Mouse (Mus musculus) MEL (cell line): ENCODE results near the gene Enthd1. TPM values are rescaled to one million over a fixed set of nuclear protein-coding genes. Genes with fewer than 3 reads are reported as not detected.
A peak's percentile ranks its signal among the peaks of the same experiment; 100 is the strongest.

ENCODE experiments used
- DNase-seq: peaks from one replicate; pipeline ENCODE4 v3.0.0; 2011; ENCODE audit warnings: low read depth, low spot score
- H3K27ac ChIP-seq: 2 replicates; pipeline ENCODE4 v1.5.1; 2012; ENCODE audit warnings: low read depth, mild to moderate bottlenecking, control low read depth, low read length, moderate library complexity; ENCODE audit not compliant: control insufficient read depth
- H3K27me3 ChIP-seq, 2 experiments: fragments of 150-350 bp in 1 of 2; sonication (generic) in 1 of 2; 2 replicates each; pipeline ENCODE4 v1.6.1; 2012; ENCODE audit warnings: low read length in 2 of 2, mild to moderate bottlenecking in 2 of 2, improper control_type of control experiment in 1 of 2, moderate library complexity in 1 of 2; ENCODE audit not compliant: insufficient read depth in 2 of 2, control insufficient read depth in 1 of 2
- H3K36me3 ChIP-seq, 2 experiments: 2 replicates each; pipeline ENCODE4 v1.6.1; 2012 to 2014; ENCODE audit warnings: low read length in 2 of 2, improper control_type of control experiment in 1 of 2, inconsistent platforms in 1 of 2, mild to moderate bottlenecking in 1 of 2; ENCODE audit not compliant: insufficient read depth in 2 of 2, control insufficient read depth in 1 of 2
- H3K4me1 ChIP-seq, 2 experiments: fragments of 150-350 bp in 1 of 2; sonication (generic) in 1 of 2; 2 replicates each; pipeline ENCODE4 v1.6.1; 2012; ENCODE audit warnings: low read length in 2 of 2, improper control_type of control experiment in 1 of 2, mild to moderate bottlenecking in 1 of 2; ENCODE audit not compliant: insufficient read depth in 2 of 2, control insufficient read depth in 1 of 2
- H3K4me3 ChIP-seq, 2 experiments: fragments of 150-350 bp in 1 of 2; sonication (generic) in 1 of 2; 2 replicates each; pipeline ENCODE4 v1.5.1; 2012; ENCODE audit warnings: low read depth in 2 of 2, low read length in 2 of 2, mild to moderate bottlenecking in 2 of 2, moderate library complexity in 2 of 2, control low read depth in 1 of 2, improper control_type of control experiment in 1 of 2; ENCODE audit not compliant: control insufficient read depth in 1 of 2, insufficient read depth in 1 of 2
- H3K79me2 ChIP-seq: 2 replicates; pipeline ENCODE4 v1.6.1; 2012; ENCODE audit warnings: mild to moderate bottlenecking, low read length, moderate library complexity; ENCODE audit not compliant: control insufficient read depth, poor library complexity, insufficient read depth
- H3K9ac ChIP-seq: 2 replicates; pipeline ENCODE4 v1.6.1; 2012; ENCODE audit warnings: low read depth, mild to moderate bottlenecking, control low read depth, low read length, moderate library complexity; ENCODE audit not compliant: control insufficient read depth, poor library complexity, severe bottlenecking
- H3K9me3 ChIP-seq: fragments of 150-350 bp; sonication (generic); replicated peaks from 2 replicates; pipeline ENCODE4 v1.6.1; 2012; ENCODE audit warnings: mild to moderate bottlenecking, low read length, improper control_type of control experiment, moderate library complexity; ENCODE audit not compliant: insufficient read depth
- CHD2 ChIP-seq: IDR thresholded peaks from 2 replicates; pipeline ENCODE4 v1.6.1; 2011; ENCODE audit warnings: low read length, improper control_type of control experiment
- CTCF ChIP-seq, 3 experiments: IDR thresholded peaks in 2 of 3; conservative IDR thresholded peaks in 1 of 3; 2 replicates each; pipeline ENCODE4 v1.5.1; 2011 to 2012; ENCODE audit warnings: low read length in 3 of 3, low read depth in 2 of 3, mild to moderate bottlenecking in 2 of 3, improper control_type of control experiment in 1 of 3, inconsistent platforms in 1 of 3, mixed read lengths in 1 of 3, moderate library complexity in 1 of 3; ENCODE audit not compliant: control insufficient read depth in 1 of 3, insufficient read depth in 1 of 3, poor library complexity in 1 of 3, severe bottlenecking in 1 of 3
- ETS1 ChIP-seq: IDR thresholded peaks from 2 replicates; pipeline ENCODE4 v1.6.1; 2012; ENCODE audit warnings: low read depth, mild to moderate bottlenecking, inconsistent platforms, low read length, improper control_type of control experiment, moderate library complexity
- GABPA ChIP-seq: IDR thresholded peaks from 2 replicates; pipeline ENCODE4 v1.6.1; 2012; ENCODE audit warnings: low read depth, mild to moderate bottlenecking, inconsistent platforms, low read length, improper control_type of control experiment, moderate library complexity
- GATA1 ChIP-seq: IDR thresholded peaks from 2 replicates; pipeline ENCODE4 v1.6.1; 2011; ENCODE audit warnings: low read depth, low read length, improper control_type of control experiment
- JUND ChIP-seq: IDR thresholded peaks from 2 replicates; pipeline ENCODE4 v1.6.1; 2011; ENCODE audit warnings: low read depth, mild to moderate bottlenecking, improper control_type of control experiment, low read length
- MAFK ChIP-seq: IDR thresholded peaks from 2 replicates; pipeline ENCODE4 v1.6.1; 2011; ENCODE audit warnings: low read depth, mild to moderate bottlenecking, low read length, improper control_type of control experiment, borderline replicate concordance
- MAX ChIP-seq: IDR thresholded peaks from 2 replicates; pipeline ENCODE4 v1.6.1; 2011; ENCODE audit warnings: low read length, improper control_type of control experiment
- MEF2A ChIP-seq: IDR thresholded peaks from 2 replicates; pipeline ENCODE4 v1.6.1; 2014; ENCODE audit warnings: low read depth, mild to moderate bottlenecking, inconsistent platforms, low read length, improper control_type of control experiment; ENCODE audit not compliant: poor library complexity, insufficient replicate concordance, severe bottlenecking; ENCODE audit errors: extremely low read depth
- MXI1 ChIP-seq: IDR thresholded peaks from 2 replicates; pipeline ENCODE4 v1.6.1; 2011; ENCODE audit warnings: mild to moderate bottlenecking, low read depth, low read length, improper control_type of control experiment
- MYB ChIP-seq: IDR thresholded peaks from 2 replicates; pipeline ENCODE4 v1.6.1; 2011; ENCODE audit warnings: mild to moderate bottlenecking, low read depth, low read length, improper control_type of control experiment
- MYC ChIP-seq: IDR thresholded peaks from 2 replicates; pipeline ENCODE4 v1.6.1; 2011; ENCODE audit warnings: low read depth, mild to moderate bottlenecking, low read length, improper control_type of control experiment, moderate library complexity
- NELFE ChIP-seq: IDR thresholded peaks from 2 replicates; pipeline ENCODE4 v1.6.1; 2011; ENCODE audit warnings: low read depth, low read length, improper control_type of control experiment
- NRF1 ChIP-seq: IDR thresholded peaks from 2 replicates; pipeline ENCODE4 v1.6.1; 2014; ENCODE audit warnings: low read depth, mild to moderate bottlenecking, inconsistent platforms, low read length, improper control_type of control experiment, moderate library complexity; ENCODE audit not compliant: poor library complexity, insufficient read depth, severe bottlenecking
- POLR2A ChIP-seq, 2 experiments: IDR thresholded peaks; 2 replicates each; pipeline ENCODE4 v1.6.1; 2011 to 2012; ENCODE audit warnings: low read length in 2 of 2, mild to moderate bottlenecking in 2 of 2, control low read depth in 1 of 2, improper control_type of control experiment in 1 of 2, low read depth in 1 of 2, moderate library complexity in 1 of 2; ENCODE audit not compliant: control insufficient read depth in 1 of 2, insufficient read depth in 1 of 2, poor library complexity in 1 of 2
- POLR2AphosphoS5 ChIP-seq: IDR thresholded peaks from 2 replicates; pipeline ENCODE4 v1.6.1; 2012; ENCODE audit warnings: low read depth, borderline replicate concordance, mild to moderate bottlenecking, inconsistent platforms, low read length, moderate library complexity, mixed read lengths
- RAD21 ChIP-seq: IDR thresholded peaks from 2 replicates; pipeline ENCODE4 v1.6.1; 2011; ENCODE audit warnings: mild to moderate bottlenecking, low read depth, low read length, improper control_type of control experiment
- TAL1 ChIP-seq: IDR thresholded peaks from 2 replicates; pipeline ENCODE4 v1.6.1; 2012; ENCODE audit warnings: mild to moderate bottlenecking, inconsistent platforms, low read length, moderate library complexity, mixed read lengths
- TBP ChIP-seq: IDR thresholded peaks from 2 replicates; pipeline ENCODE4 v1.8.0; 2011; ENCODE audit warnings: low read depth, low read length, improper control_type of control experiment
- UBTF ChIP-seq: IDR thresholded peaks from 2 replicates; pipeline ENCODE4 v1.6.1; 2012; ENCODE audit warnings: low read depth, mild to moderate bottlenecking, inconsistent platforms, low read length, improper control_type of control experiment, moderate library complexity, borderline replicate concordance; ENCODE audit not compliant: insufficient read depth
- USF1 ChIP-seq: IDR thresholded peaks from 2 replicates; pipeline ENCODE4 v1.6.1; 2014; ENCODE audit warnings: low read depth, mild to moderate bottlenecking, inconsistent platforms, low read length, improper control_type of control experiment, moderate library complexity
- ZC3H11A ChIP-seq: IDR thresholded peaks from 2 replicates; pipeline ENCODE4 v1.6.1; 2012; ENCODE audit warnings: low read depth, mild to moderate bottlenecking, inconsistent platforms, low read length, improper control_type of control experiment
- ZKSCAN1 ChIP-seq: IDR thresholded peaks from 2 replicates; pipeline ENCODE4 v1.6.1; 2012; ENCODE audit warnings: low read depth, mild to moderate bottlenecking, inconsistent platforms, low read length, improper control_type of control experiment, moderate library complexity
- ZNF384 ChIP-seq: IDR thresholded peaks from 2 replicates; pipeline ENCODE4 v1.6.1; 2012; ENCODE audit warnings: low read depth, mild to moderate bottlenecking, inconsistent platforms, low read length, improper control_type of control experiment
- polyA plus RNA-seq, 2 experiments: library from polyadenylated mRNA; stranded (reverse) in 1 of 2; unstranded in 1 of 2; fragments of >175 nt in 1 of 2; fragments of >200 nt in 1 of 2; gene quantifications; 2 replicates each; pipeline versions ENCODE4 v1.2.1 to v1.2.4; 2012; ENCODE audit warnings: low replicate concordance in 2 of 2, low read depth in 1 of 2; ENCODE audit not compliant: insufficient read length in 2 of 2, insufficient read depth in 1 of 2, missing spikeins in 1 of 2
- total RNA-seq: library from RNA; depleted of rRNA; stranded (reverse); fragments of 300-350 nt; gene quantifications from 2 replicates; pipeline ENCODE4 v1.2.3, GENCODE M21; 2012

Enthd1 gene
- total and polyA plus RNA-seq, 3 experiments: not detected

DNA sequence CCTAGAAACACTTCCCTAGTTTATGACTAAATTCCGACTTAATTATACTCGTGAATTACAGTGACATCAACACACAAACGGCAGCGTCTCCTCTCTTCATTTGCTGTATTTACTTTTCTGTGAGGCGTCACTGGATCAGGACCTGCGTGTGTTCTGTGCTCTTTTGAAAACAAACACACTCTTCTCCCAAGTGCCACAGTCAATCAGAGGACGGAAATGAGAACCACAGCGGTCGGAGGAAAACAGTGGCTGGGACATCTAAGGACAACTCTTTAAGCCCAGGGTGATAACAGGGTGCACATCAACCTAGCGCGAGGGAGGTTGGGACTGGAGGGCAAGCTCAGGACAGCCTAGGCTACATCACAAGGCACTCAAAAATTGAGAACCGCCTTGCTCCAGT lies 5.4 kb downstream of the Enthd1 start:
- peaks cover 0 to 17% of the 10 kb centered on the region in 2 experiments; a peak in 2 of 4 replicates for H3K36me3 ChIP-seq
- peaks cover 2 to 10% of the 10 kb centered on the region in 2 experiments; a peak in 3 of 4 replicates for H3K4me1 ChIP-seq
- TF ChIP-seq POLR2A (IDR thresholded peaks at IDR 0.05; ENCODE audit: control insufficient read depth in 1 of 2, insufficient read depth in 1 of 2, low read depth in 1 of 2, low read length in 2 of 2, poor library complexity in 1 of 2): no peak
- TF ChIP-seq TBP: no peak
- H3K27ac ChIP-seq: no peak overlapping the region
- no peaks in the 10 kb centered on the region for H3K9me3 ChIP-seq
- no peak for DNase-seq
- no peak overlapping the region for H3K4me3 ChIP-seq
- peaks cover 0 to 4% of the 10 kb centered on the region in 2 experiments; a peak in 2 of 4 replicates for H3K27me3 ChIP-seq
- no peaks in the 10 kb centered on the region for H3K79me2 ChIP-seq
- H3K9ac ChIP-seq: no peak overlapping the region

DNA sequence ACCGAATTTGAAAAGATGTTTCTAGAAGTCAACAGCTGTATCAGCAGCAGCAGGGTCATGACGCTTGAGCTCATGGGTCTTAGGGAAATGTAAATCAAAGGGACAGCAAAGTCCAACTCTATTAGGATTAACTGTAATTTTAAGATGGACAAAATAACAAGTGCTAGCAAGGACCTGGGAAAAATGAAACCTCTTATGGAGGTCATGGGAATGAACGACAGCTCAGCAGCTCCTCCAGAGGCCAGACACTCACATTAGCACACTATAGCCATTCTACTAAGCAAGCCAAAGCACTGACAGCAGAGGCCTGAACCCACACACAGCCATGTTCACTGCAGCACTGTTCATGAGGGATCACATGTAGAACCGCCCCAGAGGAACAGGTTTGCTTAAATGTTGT lies 7.2 kb downstream of the Enthd1 start:
- peak in 1 of 3 experiments; percentile 19; a peak in 1 of 6 replicates for TF ChIP-seq CTCF (IDR thresholded peaks at IDR 0.05 in 2 of 3, conservative IDR thresholded peaks at IDR 0.05 in 1 of 3; ENCODE audit: control insufficient read depth in 1 of 3, insufficient read depth in 1 of 3, low read depth in 2 of 3, low read length in 3 of 3, poor library complexity in 1 of 3, severe bottlenecking in 1 of 3)
- TF ChIP-seq TAL1: no peak
- TF ChIP-seq JUND: no peak
- no peak for TF ChIP-seq MYC
- no peak for TF ChIP-seq UBTF
- no peak for TF ChIP-seq GABPA
- TF ChIP-seq CHD2: no peak
- peak; percentile 13 for TF ChIP-seq RAD21
- no peak for TF ChIP-seq ZNF384
- no peak for TF ChIP-seq ZC3H11A
- no peak for TF ChIP-seq MEF2A
- no peak for DNase-seq

DNA sequence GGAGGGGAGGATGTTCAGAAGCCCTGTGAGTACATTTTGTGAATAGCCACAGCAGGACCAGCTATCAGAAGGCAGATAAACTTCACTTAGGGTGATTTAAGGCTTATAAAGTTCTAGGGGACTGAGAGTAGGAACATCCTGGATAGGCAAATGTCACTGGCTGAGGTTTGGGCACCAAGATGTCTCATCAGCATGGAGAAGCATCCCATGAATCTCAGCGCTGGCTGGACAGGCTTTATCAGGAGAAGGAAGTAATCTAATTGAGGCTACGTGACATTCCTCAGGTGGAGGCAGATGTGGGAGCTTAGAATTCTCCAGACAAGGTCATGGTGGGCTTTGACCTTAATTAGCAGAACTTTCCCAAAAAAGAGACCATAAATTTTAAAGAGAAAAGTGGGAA lies 8.9 kb downstream of the Enthd1 start:
- no peak for DNase-seq
- no peaks in the 10 kb centered on the region for H3K79me2 ChIP-seq
- H3K9ac ChIP-seq: no peak overlapping the region
- no peak for TF ChIP-seq MXI1
- TF ChIP-seq ETS1: no peak
- no peak for TF ChIP-seq JUND
- TF ChIP-seq NRF1: no peak
- TF ChIP-seq ZNF384: no peak
- TF ChIP-seq MYB: no peak
- no peak for TF ChIP-seq POLR2AphosphoS5
- TF ChIP-seq MEF2A: no peak
- TF ChIP-seq MAX: no peak
- no peak for TF ChIP-seq ZKSCAN1
- no peak for TF ChIP-seq NELFE
- no peak for TF ChIP-seq USF1
- TF ChIP-seq TBP: no peak
- no peak for TF ChIP-seq MAFK
- TF ChIP-seq GATA1: no peak
- TF ChIP-seq, all 39 proteins: peak for 0
- H3K27me3 ChIP-seq: peaks cover 3 to 4% of the 10 kb centered on the region in 2 experiments; a peak in 3 of 4 replicates
- H3K4me3 ChIP-seq: no peak overlapping the region
- H3K36me3 ChIP-seq: peaks cover 0 to 11% of the 10 kb centered on the region in 2 experiments; a peak in 2 of 4 replicates
- H3K9me3 ChIP-seq: no peaks in the 10 kb centered on the region
- peaks cover 2 to 10% of the 10 kb centered on the region in 2 experiments; a peak in 3 of 4 replicates for H3K4me1 ChIP-seq
- no peak overlapping the region for H3K27ac ChIP-seq

More for the DNA sequence above, 7.2 kb downstream of the Enthd1 start:
- no peak overlapping the region for H3K4me3 ChIP-seq
- H3K27me3 ChIP-seq: peaks cover 0 to 4% of the 10 kb centered on the region in 2 experiments; a peak in 2 of 4 replicates
- H3K79me2 ChIP-seq: no peaks in the 10 kb centered on the region
- no peak overlapping the region for H3K9ac ChIP-seq
- peaks cover 2 to 10% of the 10 kb centered on the region in 2 experiments; a peak in 3 of 4 replicates for H3K4me1 ChIP-seq
- H3K9me3 ChIP-seq: no peaks in the 10 kb centered on the region
- H3K36me3 ChIP-seq: peaks cover 0 to 17% of the 10 kb centered on the region in 2 experiments; a peak in 2 of 4 replicates
- H3K27ac ChIP-seq: no peak overlapping the region
